In genomic region chr12:73898281-73898680, GRCm38 (mm10) we compare ENCODE assay signal across 33 mouse cellular contexts. TPM values are rescaled to one million over a fixed set of nuclear protein-coding genes. Genes with fewer than 3 reads are reported as not detected.
"Had no signal": no experiment of that assay in that cellular context is flagged by ENCODE, and none has a peak within 500 bp of the region (broad histone marks: within the 10 kb centered on the region; RNA-seq: fewer than 3 reads in every experiment).

No protein-coding gene starts in this region.

- H3K4me3 ChIP-seq: embryonic facial prominence, embryonic 12.5 days; embryonic facial prominence, embryonic 13.5 days; embryonic facial prominence, embryonic 15.5 days; erythroblast, embryonic 14.5 days; forebrain, embryonic 10.5 days; forebrain, embryonic 12.5 days; forebrain, embryonic 13.5 days; forebrain, embryonic 15.5 days; gastrocnemius, adult 2 months; heart, adult 2 months had no signal

- H3K4me2 ChIP-seq: embryonic facial prominence, embryonic 12.5 days; embryonic facial prominence, embryonic 13.5 days; embryonic facial prominence, embryonic 15.5 days; forebrain, embryonic 12.5 days; forebrain, embryonic 13.5 days; forebrain, embryonic 15.5 days had no signal

- H3K4me1 ChIP-seq: embryonic facial prominence, embryonic 12.5 days; forebrain, embryonic 10.5 days; forebrain, embryonic 12.5 days; forebrain, embryonic 13.5 days; forebrain, embryonic 15.5 days had no signal

- H3K9me3 ChIP-seq: embryonic facial prominence, embryonic 12.5 days; embryonic facial prominence, embryonic 13.5 days; embryonic facial prominence, embryonic 15.5 days; forebrain, embryonic 10.5 days; forebrain, embryonic 12.5 days; forebrain, embryonic 13.5 days; forebrain, embryonic 15.5 days had no signal

- H3K36me3 ChIP-seq: embryonic facial prominence, embryonic 12.5 days; embryonic facial prominence, embryonic 13.5 days; embryonic facial prominence, embryonic 15.5 days; forebrain, embryonic 10.5 days; forebrain, embryonic 12.5 days; forebrain, embryonic 15.5 days had no signal

- DNase-seq: cerebellum, adult 2 months; cerebellum, adult 8-10 months; cerebellum, adult 9-10 months; cerebellum, adult 9-11 months; cerebellum, postnatal 10 days; cerebellum, postnatal 14 days; cerebellum, postnatal 25 days; cerebellum, postnatal 36 days; embryo, embryonic 11 days; forebrain, postnatal 0 days; gastrocnemius, adult 2 months; gastrocnemius, postnatal 10 days; gastrocnemius, postnatal 14 days; gastrocnemius, postnatal 25 days; gastrocnemius, postnatal 36 days; heart, adult 11 months; heart, adult 18-20 months; heart, adult 2 months had no signal

- H3K27ac ChIP-seq: embryonic facial prominence, embryonic 12.5 days; embryonic facial prominence, embryonic 13.5 days; embryonic facial prominence, embryonic 15.5 days; forebrain, embryonic 10.5 days; forebrain, embryonic 12.5 days; forebrain, embryonic 13.5 days; forebrain, embryonic 15.5 days; gastrocnemius, adult 2 months; heart, adult 2 months had no signal

- H3K27me3 ChIP-seq: embryonic facial prominence, embryonic 12.5 days; embryonic facial prominence, embryonic 13.5 days; embryonic facial prominence, embryonic 15.5 days; forebrain, embryonic 12.5 days; forebrain, embryonic 13.5 days; forebrain, embryonic 15.5 days had no signal

- ATAC-seq: forebrain, embryonic 13.5 days; forebrain, embryonic 14.5 days; forebrain, embryonic 15.5 days; forebrain, embryonic 16.5 days; forebrain, postnatal 0 days had no signal

- H3K9ac ChIP-seq: embryonic facial prominence, embryonic 12.5 days; embryonic facial prominence, embryonic 13.5 days; embryonic facial prominence, embryonic 15.5 days; forebrain, embryonic 12.5 days; forebrain, embryonic 13.5 days; forebrain, embryonic 15.5 days; forebrain, postnatal 0 days had no signal

RNA-seq across cellular contexts. Expression of gene Gm49321, which starts 39.2 kb away (rescaled TPM):
- total RNA-seq: common myeloid progenitor, adult 5-6 weeks; forebrain, postnatal 0 days; granulocyte monocyte progenitor cell, adult 5-6 weeks had no signal
- polyA plus RNA-seq: cerebellum, adult 2 months; cortical plate, adult 2 months; erythroblast, embryonic 14.5 days; frontal cortex, adult 2 months; gonadal fat pad, adult 2 months; heart, adult 2 months had no signal
